Mouse (Mus musculus): Measurements from ENCODE around the gene Itih2. TPM values are rescaled to one million over a fixed set of nuclear protein-coding genes. Genes with fewer than 3 reads are reported as not detected.

The Itih2 gene
- total and polyA plus RNA-seq, 3 experiments = not detected

DNA sequence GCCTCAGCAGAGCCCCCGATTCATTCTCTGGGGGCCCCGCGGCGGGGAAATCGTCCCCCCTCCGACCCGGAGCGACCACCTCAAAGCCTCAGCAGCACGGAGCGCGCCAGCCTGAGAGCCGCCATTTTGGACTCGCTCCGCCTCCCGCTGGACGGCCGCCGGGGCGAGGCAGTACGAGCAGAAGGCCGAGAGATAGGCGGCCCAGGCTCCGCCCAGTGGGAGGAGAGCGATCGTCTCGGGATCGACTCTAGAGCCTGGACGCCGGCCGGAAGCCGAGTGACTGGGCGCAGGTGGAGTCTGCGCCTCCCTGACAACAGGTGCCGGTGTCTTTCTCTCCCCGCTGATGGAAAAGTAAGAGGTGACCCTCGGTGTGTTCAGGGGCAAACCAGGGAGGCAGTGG lies 82.7 kb downstream of the Itih2 start, which contains the start of gene Taf3 (continued):
- TF ChIP-seq TAL1 (IDR thresholded peaks at IDR 0.05; ENCODE audit: low read length) = no peak
- peak; percentile 92 for TF ChIP-seq HCFC1 (IDR thresholded peaks at IDR 0.05; ENCODE audit: low read depth, low read length)
- TF ChIP-seq TBP (IDR thresholded peaks at IDR 0.05; ENCODE audit: low read depth, low read length) = peak; percentile 66; the same call in 1 of the 2 replicates

DNA sequence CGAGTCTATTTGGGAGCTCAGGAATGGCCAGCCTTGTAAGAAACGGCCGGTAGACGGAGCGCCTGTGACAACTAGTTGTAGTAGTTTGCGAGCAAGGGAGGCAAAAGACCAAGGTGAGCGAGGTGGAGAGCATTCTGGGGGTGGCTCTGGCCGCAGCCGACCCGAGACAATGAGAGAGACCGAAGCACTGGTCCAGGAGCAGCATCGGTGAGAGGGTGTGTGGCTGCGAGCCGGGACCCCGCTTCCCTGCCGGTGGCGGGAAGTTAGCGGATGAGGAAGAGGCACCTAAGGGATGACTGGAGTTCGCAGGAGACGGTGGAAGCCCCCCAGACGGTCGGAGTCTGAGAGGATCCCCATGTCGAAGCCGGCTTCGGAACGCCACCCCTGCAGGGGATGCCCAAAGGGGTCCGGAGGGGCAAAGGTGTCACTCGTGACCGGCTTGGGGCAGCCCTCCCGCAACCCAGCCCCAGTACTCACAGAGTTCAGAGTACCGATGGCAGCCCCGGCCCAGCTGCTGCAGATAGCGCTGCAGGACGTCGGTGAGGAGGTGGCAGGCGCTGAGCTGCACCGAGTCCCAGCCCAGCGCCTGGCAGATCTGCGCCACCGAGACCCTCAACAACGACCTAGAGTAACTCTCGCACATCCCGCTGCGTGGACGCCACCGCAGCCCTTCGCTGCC lies 83.3 kb downstream of the Itih2 start:
- peaks cover 0 to 4% of the 10 kb centered on the region in 2 experiments; a peak in 3 of 4 replicates for H3K4me1 ChIP-seq (ENCODE audit: control insufficient read depth in 1 of 2, insufficient read depth in 2 of 2, low read length in 2 of 2)
- peak overlapping the region; percentile 51 for H3K27ac ChIP-seq (ENCODE audit: control insufficient read depth, low read depth, low read length)
- no peaks in the 10 kb centered on the region for H3K27me3 ChIP-seq (ENCODE audit: control insufficient read depth in 1 of 2, insufficient read depth in 2 of 2, low read length in 2 of 2)
- peak overlapping the region; percentile 96 for H3K9ac ChIP-seq (ENCODE audit: control insufficient read depth, low read depth, low read length, poor library complexity, severe bottlenecking)
- no peaks in the 10 kb centered on the region for H3K9me3 ChIP-seq (replicated peaks; ENCODE audit: insufficient read depth, low read length)
- peaks cover 0 to 5% of the 10 kb centered on the region in 2 experiments; a peak in 1 of 4 replicates for H3K36me3 ChIP-seq (ENCODE audit: control insufficient read depth in 1 of 2, insufficient read depth in 2 of 2, low read length in 2 of 2)
- TF ChIP-seq E2F4 (IDR thresholded peaks at IDR 0.05; ENCODE audit: borderline replicate concordance, low read depth, low read length) = no peak; the same call in 1 of the 2 replicates
- no peak for TF ChIP-seq SMC3 (IDR thresholded peaks at IDR 0.05; ENCODE audit: low read depth, low read length)
- no peak for TF ChIP-seq CHD2 (IDR thresholded peaks at IDR 0.05; ENCODE audit: low read length)
- TF ChIP-seq TBP (IDR thresholded peaks at IDR 0.05; ENCODE audit: low read depth, low read length) = no peak
- TF ChIP-seq CTCF (IDR thresholded peaks at IDR 0.05 in 2 of 3, conservative IDR thresholded peaks at IDR 0.05 in 1 of 3; ENCODE audit: control insufficient read depth in 1 of 3, insufficient read depth in 1 of 3, low read depth in 2 of 3, low read length in 3 of 3, poor library complexity in 1 of 3, severe bottlenecking in 1 of 3) = peak in 1 of 3 experiments; percentile 27; a peak in 2 of 6 replicates
- TF ChIP-seq CHD1 (IDR thresholded peaks at IDR 0.05; ENCODE audit: low read depth, low read length) = no peak
- H3K79me2 ChIP-seq (ENCODE audit: control insufficient read depth, insufficient read depth, low read length, poor library complexity) = peaks cover 31% of the 10 kb centered on the region
- peak; percentile 67 for DNase-seq (ENCODE audit: low read depth, low spot score)
- H3K4me3 ChIP-seq (ENCODE audit: control insufficient read depth in 1 of 2, insufficient read depth in 1 of 2, low read depth in 2 of 2, low read length in 2 of 2) = peak overlapping the region; percentile 75 to 95

Other genes with a start within 250 kb of the Itih2 start
- gene 9230102O04Rik, start 241.9 kb downstream of the Itih2 start, total RNA-seq (2012; rRNA removed) = 0.50 and 1.5 TPM in 2 replicates
- 1 to 10 TPM in 1 of 2 experiments, not detected in 1; 2.4 TPM for gene 9230102O04Rik, start 241.9 kb downstream of the Itih2 start, polyA plus RNA-seq (2012; ENCODE audit: insufficient read depth in 1 of 2, insufficient read length in 2 of 2, low read depth in 1 of 2, low replicate concordance in 2 of 2, missing spikeins in 1 of 2)
- gene Gata3, start 241.4 kb downstream of the Itih2 start, total RNA-seq (2012; rRNA removed) = 0.12 and 0.46 TPM in 2 replicates
- gene Gata3, start 241.4 kb downstream of the Itih2 start, polyA plus RNA-seq (2012; ENCODE audit: insufficient read depth in 1 of 2, insufficient read length in 2 of 2, low read depth in 1 of 2, low replicate concordance in 2 of 2, missing spikeins in 1 of 2) = 1 to 10 TPM in 1 of 2 experiments, not detected in 1; 2.0 TPM
- 8.3 and 9.1 TPM in 2 replicates for gene Taf3, start 82.8 kb downstream of the Itih2 start, total RNA-seq (2012; rRNA removed)
- 10 to 100 TPM in 1 of 2 experiments, not detected in 1; 20.9 TPM for gene Taf3, start 82.8 kb downstream of the Itih2 start, polyA plus RNA-seq (2012; ENCODE audit: insufficient read depth in 1 of 2, insufficient read length in 2 of 2, low read depth in 1 of 2, low replicate concordance in 2 of 2, missing spikeins in 1 of 2)
- 414 and 425 TPM in 2 replicates for gene Atp5c1, start 50.9 kb downstream of the Itih2 start, total RNA-seq (2012; rRNA removed)
- 100 to 1,000 TPM; 280 to 381 TPM for gene Atp5c1, start 50.9 kb downstream of the Itih2 start, polyA plus RNA-seq (2012; ENCODE audit: insufficient read depth in 1 of 2, insufficient read length in 2 of 2, low read depth in 1 of 2, low replicate concordance in 2 of 2, missing spikeins in 1 of 2)
- gene Kin, start 50.8 kb downstream of the Itih2 start, total RNA-seq (2012; rRNA removed) = 23.4 and 25.7 TPM in 2 replicates
- gene Kin, start 50.8 kb downstream of the Itih2 start, polyA plus RNA-seq (2012; ENCODE audit: insufficient read depth in 1 of 2, insufficient read length in 2 of 2, low read depth in 1 of 2, low replicate concordance in 2 of 2, missing spikeins in 1 of 2) = 10 to 100 TPM in 1 of 2 experiments, not detected in 1; 33.5 TPM
- not detected in 2 replicates for gene Itih5, start 22.2 kb upstream of the Itih2 start, total RNA-seq (2012; rRNA removed)
- not detected for gene Itih5, start 22.2 kb upstream of the Itih2 start, polyA plus RNA-seq (2012; ENCODE audit: insufficient read depth in 1 of 2, insufficient read length in 2 of 2, low read depth in 1 of 2, low replicate concordance in 2 of 2, missing spikeins in 1 of 2)
- gene Sfmbt2, start 239.1 kb upstream of the Itih2 start, total RNA-seq (2012; rRNA removed) = not detected in 2 replicates
- gene Sfmbt2, start 239.1 kb upstream of the Itih2 start, polyA plus RNA-seq (2012; ENCODE audit: insufficient read depth in 1 of 2, insufficient read length in 2 of 2, low read depth in 1 of 2, low replicate concordance in 2 of 2, missing spikeins in 1 of 2) = not detected

Measured in MEL (cell line).